Mouse (Mus musculus): Measurements from ENCODE around the gene Jtb.

GRCm38 (mm10) chr3:90248746-90249100 lies 17.3 kb downstream of the Jtb start:
- no peak for TF ChIP-seq CTCF (IDR thresholded peaks at IDR 0.05; ENCODE audit: low read depth, low read length)
- TF ChIP-seq POLR2A (IDR thresholded peaks at IDR 0.05; ENCODE audit: extremely low read depth, insufficient read depth, low read length) = no peak
